Mouse (Mus musculus): ENCODE results near the gene Pdk4.

Pdk4 gene

GRCm38 (mm10) chr6:5495961-5496853 lies at the start of gene Pdk4:
Gene Pdk4, minus strand, starts transcription at chr6:5496309.
- DNase-seq (ENCODE audit: low spot score in 2 of 2): peak; percentile 70 to 85

- no peak for DNase-seq (ENCODE audit: low spot score in 2 of 2)
Measured at GRCm38 (mm10) chr6:5537855-5538365, 41.8 kb upstream of the Pdk4 start.

- DNase-seq (ENCODE audit: low spot score in 2 of 2): no peak
Measured at GRCm38 (mm10) chr6:5535754-5536153, 39.6 kb upstream of the Pdk4 start.

- no peak for DNase-seq (ENCODE audit: low spot score in 2 of 2)
Measured at GRCm38 (mm10) chr6:5517091-5517490, 21.0 kb upstream of the Pdk4 start.

GRCm38 (mm10) chr6:5509757-5510156 lies 13.6 kb upstream of the Pdk4 start:
- peak in 1 of 2 experiments; percentile 73 for DNase-seq (ENCODE audit: low spot score in 2 of 2)

GRCm38 (mm10) chr6:5509303-5509702 lies 13.2 kb upstream of the Pdk4 start:
- peak in 1 of 2 experiments; percentile 15 for DNase-seq (ENCODE audit: low spot score in 2 of 2)

GRCm38 (mm10) chr6:5507821-5508220 lies 11.7 kb upstream of the Pdk4 start:
- no peak for DNase-seq (ENCODE audit: low spot score in 2 of 2)

- no peak for DNase-seq (ENCODE audit: low spot score in 2 of 2)
Measured at GRCm38 (mm10) chr6:5506271-5506670, 10.2 kb upstream of the Pdk4 start.

GRCm38 (mm10) chr6:5502810-5503209 lies 6.7 kb upstream of the Pdk4 start:
- DNase-seq (ENCODE audit: low spot score in 2 of 2): no peak

- no peak for DNase-seq (ENCODE audit: low spot score in 2 of 2)
Measured at GRCm38 (mm10) chr6:5501551-5501950, 5.4 kb upstream of the Pdk4 start.

GRCm38 (mm10) chr6:5498740-5499139 lies 2.6 kb upstream of the Pdk4 start:
- no peak for DNase-seq (ENCODE audit: low spot score in 2 of 2)

- DNase-seq (ENCODE audit: low spot score in 2 of 2): no peak
Measured at GRCm38 (mm10) chr6:5496854-5497235, 736 bp upstream of the Pdk4 start.

- DNase-seq (ENCODE audit: low spot score in 2 of 2): no peak
Measured at GRCm38 (mm10) chr6:5485028-5485427, 11.1 kb downstream of the Pdk4 start.

GRCm38 (mm10) chr6:5482270-5482783 lies 13.8 kb downstream of the Pdk4 start:
- no peak for DNase-seq (ENCODE audit: low spot score in 2 of 2)

GRCm38 (mm10) chr6:5481066-5481465 lies 15.0 kb downstream of the Pdk4 start:
- DNase-seq (ENCODE audit: low spot score in 2 of 2): no peak

GRCm38 (mm10) chr6:5474021-5474420 lies 22.1 kb downstream of the Pdk4 start:
- no peak for DNase-seq (ENCODE audit: low spot score in 2 of 2)

GRCm38 (mm10) chr6:5472692-5473091 lies 23.4 kb downstream of the Pdk4 start:
- DNase-seq (ENCODE audit: low spot score in 2 of 2): no peak

- DNase-seq (ENCODE audit: low spot score in 2 of 2): no peak
Measured at GRCm38 (mm10) chr6:5470480-5471318, 25.4 kb downstream of the Pdk4 start.

GRCm38 (mm10) chr6:5455836-5456235 lies 40.3 kb downstream of the Pdk4 start:
- DNase-seq (ENCODE audit: low spot score in 2 of 2): no peak

- no peak for DNase-seq (ENCODE audit: low spot score in 2 of 2)
Measured at GRCm38 (mm10) chr6:5449878-5450277, 46.2 kb downstream of the Pdk4 start.

- DNase-seq (ENCODE audit: low spot score in 2 of 2): no peak
Measured at GRCm38 (mm10) chr6:5448396-5448795, 47.7 kb downstream of the Pdk4 start.

GRCm38 (mm10) chr6:5447546-5447945 lies 48.6 kb downstream of the Pdk4 start:
- no peak for DNase-seq (ENCODE audit: low spot score in 2 of 2)
